Mouse (Mus musculus): ENCODE data around the gene Nme4.
"Not testable (repeated sequence)": the region's sequence is repeated elsewhere in the genome, so short reads cannot be mapped to it uniquely, and the experiment has no call there.

The Nme4 gene

DNA sequence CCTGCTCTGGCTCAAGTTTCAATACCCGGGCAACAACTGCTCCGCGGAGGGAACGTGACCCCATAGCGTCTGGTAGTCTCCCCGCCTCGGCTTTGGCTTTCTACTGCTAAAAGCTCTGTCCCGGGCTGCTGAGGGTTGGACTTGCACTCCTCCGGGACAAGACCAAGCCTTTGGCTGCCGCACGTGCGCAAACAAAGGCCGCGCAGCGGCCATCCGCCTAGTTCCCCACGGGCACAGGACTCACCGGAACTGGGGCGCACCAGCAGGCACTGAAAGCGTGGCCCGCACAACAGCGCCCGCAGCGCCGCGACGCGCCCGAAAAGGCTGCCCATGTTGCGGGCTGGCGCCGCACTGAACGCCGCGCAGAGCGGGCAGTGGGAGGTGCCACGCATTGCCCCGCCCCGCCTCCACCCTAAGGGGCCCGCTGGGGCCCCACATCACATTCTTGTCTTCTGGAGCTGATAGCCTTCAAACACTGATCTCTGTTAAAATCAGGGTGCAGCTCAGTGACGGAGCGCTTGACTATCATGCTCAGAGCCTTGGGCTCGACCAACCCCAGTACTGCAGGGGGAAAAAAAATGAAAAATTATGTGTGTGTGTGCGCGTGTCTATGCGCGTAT is at the start of gene Nme4:
Gene Nme4, minus strand, starts transcription at position 482 of the 620 bp plus-strand sequence.
- DNase-seq (ENCODE audit: low read depth, low spot score) = peak; percentile 79

- DNase-seq (ENCODE audit: low read depth, low spot score) = no peak
These were observed 48.0 kb upstream of the Nme4 start for GRCm38 (mm10) chr17:26143386-26143785.

GRCm38 (mm10) chr17:26142796-26143195 is 47.4 kb upstream of the Nme4 start:
- no peak for DNase-seq (ENCODE audit: low read depth, low spot score)

- DNase-seq (ENCODE audit: low read depth, low spot score) = peak; percentile 64
These were observed 43.5 kb upstream of the Nme4 start for GRCm38 (mm10) chr17:26138901-26139381.

DNA sequence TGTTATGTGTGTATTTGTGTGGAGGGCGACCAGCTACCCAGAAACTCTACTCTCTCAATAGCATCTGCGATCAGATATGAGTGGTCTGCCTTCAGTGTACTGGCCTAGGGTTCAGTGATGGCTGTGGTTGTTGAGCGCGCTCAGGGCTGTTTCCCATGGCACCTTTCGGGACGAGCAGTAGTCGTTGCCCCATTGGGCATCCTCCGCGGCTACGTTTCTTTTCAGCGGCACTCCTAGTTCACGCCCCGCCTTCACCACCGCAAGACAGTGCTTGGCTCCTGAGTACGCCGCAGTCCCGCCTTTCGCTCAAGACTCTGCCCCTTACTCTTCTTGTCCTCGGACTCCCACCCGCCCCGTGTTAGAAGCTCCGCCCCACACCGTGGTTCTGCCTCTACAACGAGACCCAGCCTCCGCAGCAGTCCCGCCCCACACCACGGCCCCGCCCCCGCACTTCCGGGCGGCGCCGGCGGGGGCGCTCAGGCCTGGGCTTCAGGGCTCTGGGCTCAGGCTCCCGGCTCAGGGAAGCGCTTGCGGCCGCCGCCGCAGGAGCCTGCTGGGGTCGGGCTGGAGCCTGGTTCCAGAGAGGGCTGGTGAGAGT is 42.9 kb upstream of the Nme4 start, which contains the start of gene Axin1:
Gene Axin1, plus strand, starts transcription at position 450 of the 598 bp plus-strand sequence.
- DNase-seq (ENCODE audit: low read depth, low spot score) = peak; percentile 100

GRCm38 (mm10) chr17:26137751-26138130 is 42.3 kb upstream of the Nme4 start:
- no peak for DNase-seq (ENCODE audit: low read depth, low spot score)

- DNase-seq (ENCODE audit: low read depth, low spot score) = no peak
These were observed 41.8 kb upstream of the Nme4 start for GRCm38 (mm10) chr17:26137106-26137750.

DNA sequence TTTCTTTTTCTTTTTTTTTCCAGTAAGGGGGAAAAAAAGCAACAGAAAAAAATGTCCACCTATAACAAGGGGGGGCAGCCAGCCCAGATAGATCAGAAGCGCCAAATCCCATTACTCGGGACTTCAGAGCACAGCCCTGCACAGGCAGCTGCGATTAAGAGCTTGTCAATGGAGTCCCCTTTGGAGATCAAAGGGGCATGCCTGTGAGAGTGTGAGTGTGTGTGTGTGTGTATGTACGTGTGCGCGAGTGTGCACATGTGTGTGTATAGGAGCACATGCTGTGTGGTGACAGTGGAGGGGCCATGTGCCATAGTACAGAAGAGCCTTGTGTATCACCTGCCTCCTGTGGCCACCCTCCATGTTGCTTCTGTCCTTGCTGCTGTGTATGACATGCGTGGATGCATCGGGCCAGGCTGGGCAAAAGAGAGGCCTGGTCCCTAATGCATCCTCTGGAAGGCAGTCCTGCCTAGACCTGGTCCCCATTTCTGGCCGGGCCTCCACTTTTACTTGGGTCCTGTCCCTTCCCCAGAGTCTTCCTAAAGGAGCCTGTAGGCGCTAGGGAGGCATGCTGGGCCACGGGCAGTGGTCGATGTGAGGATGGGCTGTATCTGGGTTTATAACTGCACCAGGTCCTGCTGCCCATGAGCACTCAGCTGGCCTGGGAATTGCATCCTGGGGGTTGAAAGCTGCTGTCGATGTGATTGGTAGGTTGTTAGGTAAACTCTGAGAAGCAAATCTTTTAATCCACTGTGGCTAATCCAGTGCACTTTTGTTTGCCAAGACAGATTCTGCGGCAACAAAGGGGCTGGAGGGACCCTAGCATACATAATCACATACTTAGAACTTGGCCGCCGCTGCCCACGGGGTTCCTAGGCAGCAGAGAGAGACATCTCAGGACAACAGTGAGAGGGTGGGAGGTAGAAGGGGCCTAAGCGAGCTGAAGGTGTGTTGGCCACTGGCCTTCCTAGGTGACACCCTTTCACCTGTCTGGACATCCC is 36.8 kb upstream of the Nme4 start:
- DNase-seq (ENCODE audit: low read depth, low spot score) = no peak

DNA sequence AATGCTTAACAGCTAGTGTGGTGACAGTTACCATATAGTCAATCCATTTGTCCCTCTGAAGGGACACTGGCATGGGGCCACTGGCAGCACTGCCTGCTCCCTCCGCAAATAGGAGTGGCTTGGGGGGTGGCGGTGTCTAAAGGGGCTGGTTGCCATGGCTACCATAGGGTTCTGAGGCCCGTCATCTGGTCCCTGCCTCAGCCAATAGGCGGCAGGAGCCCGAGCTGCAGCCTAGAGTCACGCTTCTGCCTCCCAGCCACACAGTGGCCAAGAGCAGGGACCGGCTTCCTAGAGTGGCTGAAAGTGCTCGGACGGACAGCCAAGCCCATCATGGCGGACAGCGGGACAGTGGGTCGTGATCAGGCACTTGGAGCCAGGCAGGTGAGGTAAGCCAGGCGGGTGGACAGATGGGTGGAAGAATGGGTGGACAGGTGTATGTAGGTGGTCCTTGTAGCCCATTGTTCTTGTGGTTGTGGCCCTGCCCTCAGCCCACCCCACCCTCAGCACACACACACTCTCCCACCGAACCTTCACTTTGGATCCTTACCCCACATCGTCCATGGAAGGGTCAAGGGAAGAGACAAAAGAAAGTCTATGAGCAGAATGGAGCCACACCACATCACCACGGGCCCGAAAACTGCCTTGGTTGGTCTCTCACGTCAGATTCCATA is 35.8 kb upstream of the Nme4 start:
- DNase-seq (ENCODE audit: low read depth, low spot score) = peak; percentile 43

DNA sequence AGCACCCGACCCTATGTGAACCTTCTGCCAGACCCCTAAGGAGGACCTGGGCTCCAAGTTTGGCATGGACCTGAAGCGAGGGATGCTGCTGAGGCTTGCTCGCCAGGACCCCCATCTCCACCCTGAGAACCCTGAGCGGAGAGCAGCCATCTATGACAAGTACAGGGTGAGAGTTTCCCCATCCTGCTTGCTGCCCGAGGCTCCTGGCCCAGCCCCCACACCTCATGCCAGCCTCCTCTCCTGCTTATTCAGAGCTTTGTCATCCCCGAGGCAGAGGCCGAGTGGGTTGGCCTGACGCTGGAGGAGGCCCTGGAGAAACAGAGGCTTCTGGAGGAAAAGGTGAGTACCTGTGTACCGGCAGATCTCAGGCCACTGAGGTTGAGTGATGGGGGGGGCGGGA is 29.8 kb upstream of the Nme4 start:
- no peak for DNase-seq (ENCODE audit: low read depth, low spot score)

- DNase-seq (ENCODE audit: low read depth, low spot score) = no peak
These were observed 29.2 kb upstream of the Nme4 start for GRCm38 (mm10) chr17:26124560-26124959.

DNA sequence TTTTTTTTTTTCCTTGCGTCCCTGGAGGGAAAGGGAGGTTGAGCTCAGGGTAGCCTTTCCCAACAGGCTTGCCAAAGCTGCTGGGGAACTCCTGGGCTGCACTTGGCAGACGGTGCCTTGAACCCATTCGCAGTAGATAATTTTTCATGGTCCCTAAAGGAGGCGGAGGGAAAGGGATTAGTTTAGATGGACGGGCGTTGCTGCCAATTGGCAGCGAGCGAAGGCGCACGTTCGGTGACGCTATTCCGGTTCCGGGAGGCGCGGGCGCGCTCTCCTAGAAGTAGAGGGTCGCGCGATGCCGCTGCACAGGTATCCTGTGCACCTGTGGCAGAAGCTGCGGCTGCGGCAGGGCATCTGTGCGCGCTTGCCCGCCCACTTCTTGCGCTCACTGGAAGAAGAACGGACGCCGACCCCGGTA is 27.9 kb upstream of the Nme4 start, which contains the start of gene Mrpl28:
Gene Mrpl28, plus strand, starts transcription at position 234 of the 418 bp plus-strand sequence.
- DNase-seq (ENCODE audit: low read depth, low spot score) = peak; percentile 99

GRCm38 (mm10) chr17:26122431-26123140 is 27.2 kb upstream of the Nme4 start:
- no peak for DNase-seq (ENCODE audit: low read depth, low spot score)

DNA sequence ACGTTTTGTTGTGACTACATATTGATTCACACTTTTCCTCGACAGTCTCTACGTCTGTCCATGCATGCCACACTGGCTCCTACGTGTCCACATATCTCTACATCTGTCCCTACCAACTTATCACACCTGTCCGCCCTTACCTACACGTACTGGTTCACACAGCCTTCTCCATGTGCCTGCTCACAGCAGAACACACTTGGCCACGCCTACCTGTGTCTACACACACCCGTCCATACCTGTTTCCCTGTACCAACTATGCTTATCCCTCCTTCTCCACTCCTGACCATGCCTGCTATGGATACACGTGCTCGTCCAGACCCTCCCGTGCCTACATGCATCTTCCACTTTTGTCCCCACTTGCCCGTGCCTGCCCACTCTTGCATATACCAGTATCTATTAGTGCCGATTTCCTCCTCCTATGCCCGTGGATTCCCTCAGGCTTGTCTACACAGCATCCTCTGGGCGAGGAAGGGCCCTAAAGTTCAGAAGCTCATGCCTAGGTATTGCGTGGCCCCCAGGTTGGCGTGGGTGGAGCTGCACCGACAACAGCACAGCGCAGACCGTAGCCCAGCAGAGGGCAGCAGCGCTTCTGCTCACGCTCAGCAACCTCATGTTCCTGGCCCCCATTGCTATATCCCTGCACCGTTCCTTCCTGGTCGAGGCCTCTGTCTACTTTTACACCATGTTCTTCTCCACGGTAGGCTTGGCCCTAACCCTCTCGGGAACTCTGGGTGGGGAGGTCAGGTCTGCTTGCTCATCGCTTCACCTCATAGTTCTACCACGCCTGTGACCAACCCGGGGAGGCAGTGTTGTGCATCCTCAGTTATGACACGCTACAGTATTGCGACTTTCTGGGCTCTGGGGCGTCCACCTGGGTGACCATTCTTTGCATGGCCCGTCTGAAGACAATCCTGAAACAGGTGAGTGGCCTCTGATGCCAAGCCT is 24.6 kb upstream of the Nme4 start:
- peak; percentile 71 for DNase-seq (ENCODE audit: low read depth, low spot score)

DNA sequence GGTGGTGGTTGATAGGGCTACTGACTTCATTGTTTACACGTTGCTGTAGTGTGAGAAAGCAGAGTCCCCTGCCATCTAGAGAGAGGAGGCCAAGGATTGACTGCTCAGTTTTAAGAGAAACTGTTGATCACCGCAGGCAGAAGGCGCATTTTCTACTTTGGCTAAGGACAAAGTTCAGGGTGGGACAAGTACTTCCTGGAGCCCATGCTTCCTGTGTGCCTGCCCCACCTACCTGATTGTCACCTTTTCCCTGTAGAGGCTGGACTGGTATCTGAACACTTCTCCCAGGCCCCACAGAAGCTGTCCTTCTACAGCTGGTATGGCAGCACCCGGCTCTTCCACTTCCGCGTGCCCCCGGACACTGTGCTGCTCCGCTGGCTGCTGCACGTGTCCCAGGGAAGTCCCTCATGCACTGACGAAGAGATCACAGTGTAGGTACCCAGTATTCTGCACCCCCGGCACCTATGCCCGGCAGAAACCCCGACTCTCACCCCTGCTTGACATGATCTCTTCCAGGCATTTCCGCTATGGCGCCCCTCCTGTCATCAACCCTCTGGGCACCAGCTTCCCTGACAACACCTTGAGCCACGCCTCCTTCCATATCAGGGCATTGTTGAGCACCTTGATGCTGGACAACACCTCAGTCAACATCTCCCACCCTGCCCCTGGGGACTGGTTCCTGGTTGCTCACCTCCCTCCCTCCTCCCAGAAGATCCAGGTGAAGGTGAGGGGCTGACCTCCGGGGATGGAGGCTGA is 21.3 kb upstream of the Nme4 start:
- DNase-seq (ENCODE audit: low read depth, low spot score) = no peak

DNA sequence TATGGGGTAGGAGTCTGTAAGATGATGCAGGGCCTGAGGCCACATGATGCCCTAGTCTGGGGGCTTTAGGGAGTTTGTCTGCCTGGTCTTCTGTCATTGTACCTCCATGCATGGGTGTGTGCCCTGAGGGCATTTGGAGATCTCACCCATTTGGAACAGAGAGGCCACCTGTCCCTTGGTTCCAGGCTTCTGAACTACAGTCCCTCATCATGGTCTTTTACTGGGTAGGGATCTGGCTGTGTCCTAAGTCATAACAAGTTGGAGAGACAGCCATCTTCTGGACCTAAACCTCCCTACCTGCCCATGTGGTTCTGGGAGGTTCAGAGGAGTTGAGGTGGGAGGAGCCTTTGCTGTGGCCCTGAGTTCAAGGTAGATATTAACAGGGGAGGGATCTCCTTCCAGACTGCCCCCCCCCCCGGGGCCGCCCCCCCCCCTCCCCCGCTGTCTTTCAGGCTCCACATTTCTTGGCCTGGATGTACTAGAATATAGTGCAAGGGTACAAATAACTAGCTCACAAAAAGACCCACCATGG is 20.6 kb upstream of the Nme4 start:
- DNase-seq (ENCODE audit: low read depth, low spot score) = no peak

DNA sequence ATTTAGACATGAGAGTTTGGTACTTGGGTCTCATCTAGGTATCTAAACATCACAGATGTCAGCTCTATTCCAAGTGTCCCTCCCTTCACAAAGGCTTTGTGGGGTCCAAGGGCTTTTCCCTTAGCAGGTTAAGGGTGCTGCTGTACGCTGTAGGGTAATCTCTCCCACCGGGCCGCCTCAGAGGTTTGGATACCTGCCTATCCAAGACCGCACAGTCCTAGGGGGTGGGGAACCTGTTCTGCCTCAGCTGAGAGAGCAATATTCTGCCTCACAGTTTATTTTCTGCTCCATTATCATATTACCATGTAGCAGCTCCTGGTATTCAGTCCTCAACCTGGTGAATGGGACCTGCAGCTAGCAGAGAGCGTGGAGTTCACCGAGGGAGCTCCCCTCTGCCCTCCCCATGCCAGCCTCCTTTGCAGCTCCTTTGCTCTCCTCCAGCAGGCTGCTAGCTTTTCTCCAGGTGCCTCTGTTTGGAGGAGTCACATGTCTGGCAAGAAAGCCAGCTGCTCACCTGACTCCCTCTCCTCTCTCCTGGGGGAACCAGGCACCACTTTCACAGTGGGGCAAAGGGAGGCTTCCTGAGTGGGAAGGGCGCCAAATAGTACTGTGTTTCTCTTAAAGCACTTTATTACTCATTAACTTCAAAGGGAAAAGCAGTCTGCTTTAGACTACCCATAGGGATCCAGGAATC is 19.9 kb upstream of the Nme4 start:
- DNase-seq (ENCODE audit: low read depth, low spot score) = no peak

DNA sequence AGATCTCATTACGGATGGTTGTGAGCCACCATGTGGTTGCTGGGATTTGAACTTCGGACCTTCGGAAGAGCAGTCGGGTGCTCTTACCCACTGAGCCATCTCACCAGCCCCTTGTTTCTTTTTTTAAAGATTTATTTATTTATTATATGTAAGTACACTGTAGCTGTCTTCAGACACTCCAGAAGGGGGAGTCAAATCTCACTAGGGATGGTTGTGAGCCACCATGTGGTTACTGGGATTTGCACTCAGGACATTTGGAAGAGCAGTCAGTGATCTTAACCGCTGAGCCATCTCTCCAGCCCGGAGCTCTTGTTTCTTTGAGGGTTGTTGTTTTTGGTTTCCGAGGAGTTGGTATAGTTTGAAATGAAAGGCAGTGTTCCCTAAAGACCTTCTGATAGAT is 19.1 kb upstream of the Nme4 start:
- not testable (repeated sequence) for DNase-seq (ENCODE audit: low read depth, low spot score)
